Mouse (Mus musculus) brain, embryonic 18.5 days (tissue): ENCODE results near the gene Sox2.

Source experiments
- DNase-seq: peaks from one replicate; pipeline ENCODE4 v3.0.0-alpha.2; 2012; ENCODE audit warnings: low read depth, low spot score

Gene Sox2

DNA sequence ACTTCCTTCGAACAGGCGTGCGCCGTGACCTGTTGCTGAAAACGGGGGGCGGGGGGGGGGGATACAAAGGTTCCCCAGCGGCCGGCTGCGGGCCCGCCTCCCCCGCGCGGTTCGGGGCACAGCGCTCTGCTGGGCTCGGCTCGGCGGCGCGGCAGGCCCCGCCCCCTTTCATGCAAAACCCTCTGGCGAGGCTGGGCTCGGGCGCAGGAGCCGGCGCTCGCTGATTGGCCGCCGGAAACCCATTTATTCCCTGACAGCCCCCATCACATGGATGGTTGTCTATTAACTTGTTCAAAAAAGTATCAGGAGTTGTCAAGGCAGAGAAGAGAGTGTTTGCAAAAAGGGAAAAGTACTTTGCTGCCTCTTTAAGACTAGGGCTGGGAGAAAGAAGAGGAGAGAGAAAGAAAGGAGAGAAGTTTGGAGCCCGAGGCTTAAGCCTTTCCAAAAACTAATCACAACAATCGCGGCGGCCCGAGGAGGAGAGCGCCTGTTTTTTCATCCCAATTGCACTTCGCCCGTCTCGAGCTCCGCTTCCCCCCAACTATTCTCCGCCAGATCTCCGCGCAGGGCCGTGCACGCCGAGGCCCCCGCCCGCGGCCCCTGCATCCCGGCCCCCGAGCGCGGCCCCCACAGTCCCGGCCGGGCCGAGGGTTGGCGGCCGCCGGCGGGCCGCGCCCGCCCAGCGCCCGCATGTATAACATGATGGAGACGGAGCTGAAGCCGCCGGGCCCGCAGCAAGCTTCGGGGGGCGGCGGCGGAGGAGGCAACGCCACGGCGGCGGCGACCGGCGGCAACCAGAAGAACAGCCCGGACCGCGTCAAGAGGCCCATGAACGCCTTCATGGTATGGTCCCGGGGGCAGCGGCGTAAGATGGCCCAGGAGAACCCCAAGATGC, at the start of gene Sox2:
Sox2 (plus strand) TSS at position 680 of the 895 bp plus-strand sequence.
- peak; percentile 86 for DNase-seq

DNA sequence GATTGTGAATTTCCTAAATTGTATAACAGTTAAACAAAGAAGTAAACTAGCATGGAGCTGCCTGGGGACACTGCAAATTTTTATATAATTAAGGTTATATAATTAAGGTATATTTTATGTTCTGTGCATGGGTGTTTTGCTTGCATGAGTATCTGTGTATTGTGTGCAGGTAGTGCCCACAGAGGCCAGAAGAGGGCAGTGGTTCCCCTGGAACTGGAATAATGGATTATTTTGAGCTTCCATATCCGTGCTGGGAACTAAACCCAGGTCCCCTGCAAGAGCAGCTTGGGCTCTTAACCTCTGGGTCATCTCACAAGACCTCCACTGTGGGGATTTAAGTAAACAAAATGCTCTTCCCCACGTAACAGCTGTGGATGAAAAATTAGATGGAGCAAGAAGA, 49.1 kb upstream of the Sox2 start:
- DNase-seq = no peak

DNA sequence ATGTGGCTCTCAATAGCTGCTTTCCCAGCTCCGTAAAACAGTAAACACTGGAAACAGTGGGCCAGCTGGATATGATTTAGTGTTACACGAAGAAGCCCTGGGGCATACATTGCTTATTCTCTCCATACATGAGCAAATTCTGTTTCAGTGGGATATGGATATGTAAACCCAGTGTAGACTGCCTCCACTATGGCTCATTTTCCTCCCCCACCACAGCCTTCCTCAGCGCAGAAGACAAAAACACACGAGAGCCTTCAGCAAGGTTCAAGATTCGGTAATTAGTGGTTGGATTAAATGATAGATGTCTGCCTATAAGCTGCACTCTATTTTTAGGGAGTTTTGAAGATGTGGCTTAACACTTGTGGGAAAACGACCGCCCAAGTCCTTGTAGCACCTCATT, 36.1 kb upstream of the Sox2 start:
- DNase-seq = no peak

DNA sequence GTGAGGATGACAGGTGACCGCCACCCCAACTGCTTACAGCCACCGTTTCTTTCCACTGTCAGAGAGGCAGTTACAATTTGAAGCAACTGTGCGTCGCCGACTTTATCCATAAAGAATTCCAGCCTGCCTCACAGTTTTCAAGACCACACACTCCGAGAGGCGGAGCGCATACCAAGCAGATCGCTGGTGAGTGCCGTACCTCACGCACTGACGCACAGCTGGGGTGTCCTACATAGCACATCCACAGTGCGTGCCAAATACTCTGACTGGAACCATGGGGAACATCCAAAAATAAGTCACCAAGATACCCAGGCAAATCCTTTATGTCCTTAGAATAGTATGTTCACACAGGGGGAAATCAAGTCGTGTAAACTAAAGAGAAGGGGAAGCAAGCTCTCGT, 34.7 kb upstream of the Sox2 start:
- no peak for DNase-seq

- peak; percentile 12 for DNase-seq
These were observed 31.3 kb upstream of the Sox2 start for GRCm38 (mm10) chr3:34618934-34619333.

DNA sequence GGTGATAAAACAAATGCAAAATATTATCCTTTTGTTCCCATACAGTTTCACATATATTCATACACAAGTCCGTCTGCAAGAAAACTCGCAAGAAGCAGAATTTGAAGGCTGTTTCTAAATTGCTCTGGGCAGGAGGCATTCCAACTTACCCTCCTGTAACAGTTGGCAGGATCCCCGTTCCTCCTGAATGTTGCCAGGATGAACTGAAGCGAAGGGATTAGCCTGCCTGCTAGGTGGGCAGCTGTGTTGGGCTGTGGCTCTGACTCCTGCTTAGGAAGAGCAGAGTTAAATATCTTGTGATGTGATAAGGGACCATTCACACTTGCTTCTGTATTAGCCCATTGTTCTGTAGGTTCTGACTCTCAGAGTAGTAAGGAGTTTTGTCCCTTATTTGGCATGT, 30.1 kb upstream of the Sox2 start:
- DNase-seq = no peak

DNA sequence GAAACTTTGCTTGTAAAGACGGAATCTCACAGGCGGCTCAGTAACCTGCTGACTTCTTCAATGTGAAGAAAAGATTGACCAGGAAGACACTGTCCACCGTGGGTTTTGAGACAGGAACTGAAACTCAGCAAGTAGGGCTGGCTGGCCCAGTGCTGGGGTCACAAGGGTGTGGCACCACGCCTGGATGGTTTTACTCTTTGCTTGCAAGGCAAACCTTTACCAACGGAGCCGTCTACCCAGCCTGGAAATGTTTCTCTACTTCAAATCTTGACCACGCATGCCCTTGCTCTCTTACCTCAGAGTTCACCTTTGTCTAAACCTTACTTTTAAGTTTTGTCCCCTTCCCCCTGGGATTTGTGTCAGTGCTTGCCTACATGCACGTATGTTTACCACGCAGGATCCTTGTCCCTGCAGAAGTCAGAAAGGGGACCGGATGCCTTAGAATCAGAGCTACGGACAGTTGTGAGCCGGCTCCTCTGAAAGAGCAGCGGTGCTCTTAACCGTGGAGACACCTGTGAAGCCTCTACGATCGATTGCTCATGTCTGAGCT, 25.4 kb upstream of the Sox2 start:
- DNase-seq = no peak

DNA sequence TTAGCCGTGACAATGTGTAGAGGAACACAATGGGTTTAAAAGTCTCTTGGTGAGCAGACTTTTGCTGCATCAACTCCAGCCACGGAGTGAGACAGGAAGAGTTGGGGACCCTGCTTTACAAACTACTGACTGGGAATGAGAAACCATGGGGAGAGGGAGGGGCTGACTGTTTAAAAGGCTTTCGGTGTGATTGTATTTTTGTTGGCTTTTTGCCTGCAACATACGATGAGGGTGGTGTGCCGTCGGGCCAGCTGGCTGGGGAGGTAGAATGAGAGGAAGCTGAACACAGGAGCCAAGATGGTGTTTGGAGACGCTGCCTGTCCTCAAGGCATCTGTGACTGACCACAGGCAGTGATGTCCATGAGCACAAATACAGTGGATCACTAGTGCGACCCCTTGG, 23.7 kb upstream of the Sox2 start:
- no peak for DNase-seq

GRCm38 (mm10) chr3:34630031-34630430, 20.2 kb upstream of the Sox2 start:
- DNase-seq = no peak

DNA sequence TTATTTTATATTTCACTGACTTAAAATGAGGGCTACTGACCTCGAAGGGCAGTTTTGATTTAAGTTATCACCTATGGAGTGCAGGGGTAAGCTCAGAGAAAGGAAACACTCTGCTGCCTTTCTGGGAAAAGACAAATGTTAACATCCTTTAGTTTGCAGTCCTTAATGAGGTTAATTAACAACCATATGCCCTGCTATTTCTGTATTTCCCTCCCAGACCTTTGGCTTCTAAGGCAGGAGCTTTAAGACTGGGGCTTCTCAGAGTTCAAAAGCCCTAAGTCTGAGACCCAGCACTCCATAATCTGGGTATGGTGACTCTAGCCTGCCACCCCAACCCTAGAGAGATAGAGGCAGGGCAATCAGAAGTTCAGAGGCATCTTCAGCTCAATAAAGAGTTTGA, 19.5 kb upstream of the Sox2 start:
- DNase-seq = no peak

GRCm38 (mm10) chr3:34636958-34637357, 13.2 kb upstream of the Sox2 start:
- no peak for DNase-seq

DNA sequence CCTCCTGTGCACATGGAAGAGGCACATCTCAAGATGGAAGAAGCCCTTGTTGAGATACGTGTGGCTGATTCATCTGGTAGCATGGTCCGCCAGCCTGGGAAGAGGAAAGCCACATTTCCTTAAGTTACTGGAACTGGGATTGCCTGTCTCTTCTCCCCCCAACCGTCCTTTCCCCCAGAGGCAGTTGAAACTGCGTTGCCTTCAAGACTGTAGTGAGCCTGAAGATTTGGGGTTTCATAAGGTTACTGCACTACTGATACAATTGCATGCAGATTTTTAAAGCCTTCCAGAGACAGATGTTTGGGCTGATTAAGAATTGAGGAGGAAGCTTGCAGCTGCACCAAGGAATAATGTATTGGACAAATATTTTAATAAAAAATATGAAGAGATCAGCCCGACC, 12.7 kb upstream of the Sox2 start:
- DNase-seq = no peak

- DNase-seq = no peak
These were observed 12.3 kb upstream of the Sox2 start for GRCm38 (mm10) chr3:34637926-34638325.

DNA sequence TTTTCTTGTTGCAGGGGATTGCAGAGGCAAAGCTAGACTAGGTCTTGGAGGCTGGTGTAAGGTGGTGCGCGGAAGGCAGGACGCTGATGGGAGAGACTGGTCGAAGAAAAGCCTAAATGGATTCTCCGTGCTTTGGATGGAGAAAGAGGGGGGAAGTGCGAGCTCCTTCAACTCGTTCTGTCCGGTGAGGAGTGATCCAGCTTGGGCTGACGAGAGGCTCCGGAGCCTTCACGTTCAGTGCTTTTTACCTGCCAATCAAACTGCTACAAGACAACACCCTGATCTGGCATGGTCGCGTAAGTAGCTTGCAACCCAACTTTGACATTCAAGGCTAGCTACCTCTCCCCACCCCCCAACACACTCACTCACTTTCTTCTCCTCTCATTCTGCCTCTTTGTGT, 11.9 kb upstream of the Sox2 start:
- DNase-seq = no peak

GRCm38 (mm10) chr3:34639031-34639872, 11.0 kb upstream of the Sox2 start:
- DNase-seq = no peak

DNA sequence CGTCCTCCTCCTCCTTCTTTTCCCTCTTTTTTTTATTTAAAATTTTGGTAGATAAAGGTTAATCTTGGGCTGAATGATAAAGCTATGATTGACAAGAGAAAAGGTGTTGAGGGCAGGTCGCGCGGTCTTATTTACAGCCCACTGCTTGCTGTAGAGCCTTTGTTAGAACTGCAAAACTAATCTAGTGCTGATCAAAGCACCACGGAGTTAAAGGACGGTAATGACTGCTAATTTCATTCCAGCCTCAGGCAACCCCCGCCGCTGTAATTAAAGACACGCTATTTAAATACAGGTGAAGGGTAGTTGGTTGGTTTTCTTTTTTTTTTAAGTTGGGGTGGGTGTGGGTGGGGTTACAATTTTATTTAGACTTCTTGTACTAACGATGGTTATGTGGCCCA, 10.3 kb upstream of the Sox2 start:
- no peak for DNase-seq

DNA sequence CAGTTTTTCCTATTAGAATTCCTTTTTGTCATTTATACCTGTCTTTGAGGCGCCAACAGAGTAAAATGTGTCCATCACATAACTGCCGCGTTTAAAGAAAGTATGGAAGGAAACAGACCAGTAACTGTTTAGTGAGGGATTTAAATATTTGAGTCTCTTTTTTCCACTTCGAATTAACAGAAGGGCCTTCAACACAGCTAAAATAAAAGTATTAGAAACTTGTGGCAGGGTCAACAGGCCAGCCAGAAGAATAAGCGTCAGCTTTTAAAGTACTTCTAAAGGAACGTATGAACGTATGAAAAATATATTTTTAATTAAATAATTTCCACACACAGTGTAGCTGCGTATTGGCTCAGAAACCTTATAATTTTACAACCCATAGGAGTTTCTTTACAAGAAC, 9.9 kb upstream of the Sox2 start:
- no peak for DNase-seq

- no peak for DNase-seq
These were observed 9.3 kb upstream of the Sox2 start for GRCm38 (mm10) chr3:34640690-34641600.

DNA sequence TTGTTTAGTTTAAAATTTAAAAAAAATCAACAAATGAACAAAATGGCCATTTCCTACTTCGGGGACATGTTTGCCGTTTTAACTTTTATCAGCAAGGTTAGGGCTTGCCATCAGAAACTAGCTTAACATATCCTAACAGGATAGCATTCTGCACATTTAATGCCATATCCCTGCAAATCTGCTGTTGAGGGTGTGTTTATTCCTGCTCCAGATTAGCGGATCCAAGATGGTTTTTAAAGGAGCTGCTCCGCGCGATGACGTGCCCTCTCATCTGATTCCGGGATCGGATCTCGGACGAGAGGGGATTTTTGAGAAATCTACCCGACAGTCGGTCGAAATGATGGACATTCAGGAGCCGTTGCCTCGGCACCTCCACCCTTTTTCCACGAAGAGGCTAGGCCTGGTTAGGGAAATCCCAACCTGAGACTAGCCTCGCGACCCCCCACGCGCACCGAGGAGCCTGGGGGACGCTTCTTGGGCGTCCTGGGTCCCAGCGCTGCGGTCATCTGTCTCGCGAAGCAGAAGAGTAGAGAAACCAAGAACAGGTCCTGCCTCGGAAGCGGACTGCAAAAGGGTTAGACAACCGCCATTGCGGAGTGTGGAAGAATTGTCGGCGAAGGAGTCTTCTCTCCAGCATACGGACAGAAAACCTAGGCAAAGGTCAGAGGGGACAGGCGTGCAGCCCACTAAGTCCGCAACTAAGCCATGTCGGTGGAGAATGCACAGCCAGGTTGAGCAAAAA, 8.3 kb upstream of the Sox2 start:
- no peak for DNase-seq

DNA sequence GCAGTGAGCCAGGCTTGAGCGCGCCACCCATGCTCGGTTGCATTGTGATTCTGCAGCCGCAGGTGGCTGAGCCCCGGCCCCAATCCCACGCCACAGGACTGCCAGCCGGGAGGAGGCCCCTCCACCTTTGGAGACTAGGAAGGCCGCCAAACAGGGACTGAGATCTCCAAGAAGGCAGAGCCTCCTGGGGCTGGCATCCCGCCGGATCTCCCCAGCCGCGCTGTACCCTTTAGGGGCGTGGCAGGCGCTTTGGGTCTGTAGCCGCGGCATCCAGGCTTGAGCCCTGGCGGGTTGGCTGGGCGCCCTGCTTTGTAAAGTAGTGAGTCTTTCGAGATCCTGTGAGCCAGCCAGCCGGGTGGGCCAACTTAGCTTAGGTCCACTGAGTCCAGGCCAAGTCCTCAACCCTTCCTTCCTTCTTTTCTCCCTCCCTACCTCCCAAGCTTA, 7.7 kb upstream of the Sox2 start:
- no peak for DNase-seq

DNA sequence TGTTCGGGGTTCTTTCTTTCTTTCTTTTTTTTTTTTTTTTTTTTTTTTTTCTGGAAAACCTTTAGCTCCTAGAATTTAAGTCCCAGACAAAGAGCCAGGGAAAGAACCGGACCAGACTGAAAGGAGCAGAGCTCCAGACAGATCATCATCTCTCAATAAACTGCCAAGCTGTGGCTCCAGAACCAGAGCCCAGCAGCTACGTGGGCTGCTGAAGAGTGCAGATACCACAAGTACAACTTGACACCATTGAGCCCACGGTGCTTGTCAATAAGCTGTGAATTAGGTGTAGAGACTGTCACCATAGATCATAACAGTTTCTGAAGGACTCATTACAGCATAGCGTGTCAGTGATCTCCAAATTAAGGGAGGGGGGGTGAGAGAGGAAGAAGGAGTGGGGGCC, 7.1 kb upstream of the Sox2 start:
- no peak for DNase-seq
